Mouse (Mus musculus) ES-Bruce4 (cell line): ENCODE data around the gene Ostm1.

Source experiments
- CTCF ChIP-seq: IDR thresholded peaks from one replicate; pipeline ENCODE4 v1.8.1; 2011; ENCODE audit warnings: low read depth, low read length
- EP300 ChIP-seq: IDR thresholded peaks from 2 replicates; pipeline ENCODE4 v1.6.1; 2011; ENCODE audit warnings: low read depth, low read length; ENCODE audit not compliant: insufficient read depth
- POLR2A ChIP-seq: IDR thresholded peaks from one replicate; pipeline ENCODE4 v1.8.1; 2011; ENCODE audit warnings: low read length; ENCODE audit not compliant: insufficient read depth

GRCm38 (mm10) chr10:42637183-42637788, 53.7 kb downstream of the Ostm1 start:
- TF ChIP-seq CTCF, result no peak
- TF ChIP-seq EP300, result no peak
- no peak for TF ChIP-seq POLR2A
